Mouse (Mus musculus): Measurements from ENCODE around the gene Caskin2. TPM values are rescaled to one million over a fixed set of nuclear protein-coding genes. Genes with fewer than 3 reads are reported as not detected.

The Caskin2 gene
- total and polyA plus RNA-seq, 3 experiments = 6.5 to 10.9 TPM; not detected in 1

- no peak overlapping the region for H3K27ac ChIP-seq (ENCODE audit: control insufficient read depth, low read depth, low read length)
- H3K36me3 ChIP-seq (ENCODE audit: control insufficient read depth in 1 of 2, insufficient read depth in 2 of 2, low read length in 2 of 2) = peaks cover 0 to 9% of the 10 kb centered on the region in 2 experiments; a peak in 3 of 4 replicates
- H3K9ac ChIP-seq (ENCODE audit: control insufficient read depth, low read depth, low read length, poor library complexity, severe bottlenecking) = no peak overlapping the region
- H3K27me3 ChIP-seq (ENCODE audit: control insufficient read depth in 1 of 2, insufficient read depth in 2 of 2, low read length in 2 of 2) = no peaks in the 10 kb centered on the region
- no peak for DNase-seq (ENCODE audit: low read depth, low spot score)
- no peaks in the 10 kb centered on the region for H3K9me3 ChIP-seq (replicated peaks; ENCODE audit: insufficient read depth, low read length)
- no peak overlapping the region for H3K4me3 ChIP-seq (ENCODE audit: control insufficient read depth in 1 of 2, insufficient read depth in 1 of 2, low read depth in 2 of 2, low read length in 2 of 2)
- TF ChIP-seq ELF1 (IDR thresholded peaks at IDR 0.05; ENCODE audit: low read depth, low read length) = no peak
- no peak for TF ChIP-seq ZMIZ1 (IDR thresholded peaks at IDR 0.05; ENCODE audit: low read depth, low read length)
- no peak for TF ChIP-seq SIN3A (IDR thresholded peaks at IDR 0.05; ENCODE audit: low read length)
- TF ChIP-seq USF2 (IDR thresholded peaks at IDR 0.05; ENCODE audit: borderline replicate concordance in 1 of 2, insufficient read depth in 1 of 2, low read depth in 1 of 2, low read length in 2 of 2) = no peak
- H3K4me1 ChIP-seq (ENCODE audit: control insufficient read depth in 1 of 2, insufficient read depth in 2 of 2, low read length in 2 of 2) = peaks cover 9 to 14% of the 10 kb centered on the region in 2 experiments; a peak in 3 of 4 replicates
- H3K79me2 ChIP-seq (ENCODE audit: control insufficient read depth, insufficient read depth, low read length, poor library complexity) = no peaks in the 10 kb centered on the region; the same call in 1 of the 2 replicates
These were observed 33.0 kb downstream of the Caskin2 start for GRCm38 (mm10) chr11:115780141-115781070.

GRCm38 (mm10) chr11:115779038-115779571, 34.3 kb downstream of the Caskin2 start:
- no peak for TF ChIP-seq TAL1 (IDR thresholded peaks at IDR 0.05; ENCODE audit: low read length)
- TF ChIP-seq SIN3A (IDR thresholded peaks at IDR 0.05; ENCODE audit: low read length) = no peak
- TF ChIP-seq EP300 (IDR thresholded peaks at IDR 0.05; ENCODE audit: low read depth in 1 of 2, low read length in 2 of 2) = peak in 1 of 2 experiments; percentile 28; a peak in 1 of 4 replicates
- no peak for TF ChIP-seq CHD1 (IDR thresholded peaks at IDR 0.05; ENCODE audit: low read depth, low read length)
- no peak for TF ChIP-seq UBTF (IDR thresholded peaks at IDR 0.05; ENCODE audit: borderline replicate concordance, insufficient read depth, low read depth, low read length)
- no peak for TF ChIP-seq USF1 (IDR thresholded peaks at IDR 0.05; ENCODE audit: low read depth, low read length)
- TF ChIP-seq ELF1 (IDR thresholded peaks at IDR 0.05; ENCODE audit: low read depth, low read length) = peak; percentile 17; the same call in 1 of the 2 replicates
- TF ChIP-seq HCFC1 (IDR thresholded peaks at IDR 0.05; ENCODE audit: low read depth, low read length) = no peak
- TF ChIP-seq MYC (IDR thresholded peaks at IDR 0.05; ENCODE audit: low read depth, low read length) = no peak
- no peak for TF ChIP-seq MXI1 (IDR thresholded peaks at IDR 0.05; ENCODE audit: low read depth, low read length)
- TF ChIP-seq MEF2A (IDR thresholded peaks at IDR 0.05; ENCODE audit: extremely low read depth, insufficient replicate concordance, low read depth, low read length, poor library complexity, severe bottlenecking) = no peak
- Histone ChIP-seq H3K79me2 (ENCODE audit: control insufficient read depth, insufficient read depth, low read length, poor library complexity) (no peaks in the 10 kb centered on the region; the same call in 1 of the 2 replicates), H3K36me3 (ENCODE audit: control insufficient read depth in 1 of 2, insufficient read depth in 2 of 2, low read length in 2 of 2) (peaks cover 0 to 9% of the 10 kb centered on the region in 2 experiments; a peak in 3 of 4 replicates), H3K9me3 (replicated peaks; ENCODE audit: insufficient read depth, low read length) (no peaks in the 10 kb centered on the region), H3K27ac (ENCODE audit: control insufficient read depth, low read depth, low read length) (peak overlapping the region; percentile 33), H3K27me3 (ENCODE audit: control insufficient read depth in 1 of 2, insufficient read depth in 2 of 2, low read length in 2 of 2) (no peaks in the 10 kb centered on the region), H3K9ac (ENCODE audit: control insufficient read depth, low read depth, low read length, poor library complexity, severe bottlenecking) (peak overlapping the region; percentile 29), H3K4me1 (ENCODE audit: control insufficient read depth in 1 of 2, insufficient read depth in 2 of 2, low read length in 2 of 2) (peaks cover 11 to 14% of the 10 kb centered on the region in 2 experiments; a peak in 3 of 4 replicates), H3K4me3 (ENCODE audit: control insufficient read depth in 1 of 2, insufficient read depth in 1 of 2, low read depth in 2 of 2, low read length in 2 of 2) (no peak overlapping the region)
- peak; percentile 50 for DNase-seq (ENCODE audit: low read depth, low spot score)

All from MEL (cell line).